Mouse (Mus musculus): ENCODE measurements around the gene Kdm7a. TPM values are rescaled to one million over a fixed set of nuclear protein-coding genes. Genes with fewer than 3 reads are reported as not detected.

Gene Kdm7a
- polyA plus RNA-seq, 2 experiments: 6.7 to 9.1 TPM

GRCm38 (mm10) chr6:39222487-39222886 is 15.9 kb upstream of the Kdm7a start:
- WGBS (ENCODE audit: insufficient replicate concordance): 50% methylated on average over 5 of the region's 5 CpGs
- no peaks in the 10 kb centered on the region for H3K36me3 ChIP-seq (replicated peaks; ENCODE audit: control insufficient read depth, insufficient read depth, low read depth)

GRCm38 (mm10) chr6:39217961-39218360 is 11.4 kb upstream of the Kdm7a start:
- Histone ChIP-seq H3K9ac (replicated peaks) (no peak overlapping the region), H3K9me3 (ENCODE audit: control insufficient read depth, low read length) (peaks cover 3% of the 10 kb centered on the region; the same call in 1 of the 2 replicates), H3K27me3 (ENCODE audit: control insufficient read depth, insufficient read depth, low read length) (no peaks in the 10 kb centered on the region; the same call in 1 of the 2 replicates), H3K36me3 (replicated peaks; ENCODE audit: control insufficient read depth, insufficient read depth, low read depth) (no peaks in the 10 kb centered on the region), H3K4me1 (replicated peaks; ENCODE audit: control insufficient read depth in 2 of 2, insufficient read depth in 2 of 2, low read length in 1 of 2) (no peaks in the 10 kb centered on the region), H3K27ac (no peak overlapping the region), H3K4me3 (ENCODE audit: insufficient read depth in 1 of 2, low read depth in 2 of 2, low read length in 2 of 2) (no peak overlapping the region), H3K4me2 (ENCODE audit: low read depth) (no peak overlapping the region)
- TF ChIP-seq CTCF (IDR thresholded peaks at IDR 0.05; ENCODE audit: low read depth) (no peak), EP300 (IDR thresholded peaks at IDR 0.05; ENCODE audit: low read depth) (no peak)
- no peak for DNase-seq (ENCODE audit: low read depth in 3 of 3, low spot score in 3 of 3)
- 62% methylated on average over 2 of the region's 2 CpGs for WGBS (ENCODE audit: insufficient replicate concordance)
- ATAC-seq (ENCODE audit: insufficient read depth): no peak

More at GRCm38 (mm10) chr6:39222487-39222886, 15.9 kb upstream of the Kdm7a start:
- no peaks in the 10 kb centered on the region for H3K4me1 ChIP-seq (replicated peaks; ENCODE audit: control insufficient read depth in 2 of 2, insufficient read depth in 2 of 2, low read length in 1 of 2)
- no peak overlapping the region for H3K9ac ChIP-seq (replicated peaks)
- H3K27ac ChIP-seq: no peak overlapping the region
- H3K9me3 ChIP-seq (ENCODE audit: control insufficient read depth, low read length): peaks cover under 1% of the 10 kb centered on the region; the same call in 1 of the 2 replicates
- no peak overlapping the region for H3K4me2 ChIP-seq (ENCODE audit: low read depth)
- no peaks in the 10 kb centered on the region for H3K27me3 ChIP-seq (ENCODE audit: control insufficient read depth, insufficient read depth, low read length)
- no peak for TF ChIP-seq EP300 (IDR thresholded peaks at IDR 0.05; ENCODE audit: low read depth)
- no peak for TF ChIP-seq CTCF (IDR thresholded peaks at IDR 0.05; ENCODE audit: low read depth)
- no peak overlapping the region for H3K4me3 ChIP-seq (ENCODE audit: insufficient read depth in 1 of 2, low read depth in 2 of 2, low read length in 2 of 2)
- DNase-seq (ENCODE audit: low read depth in 3 of 3, low spot score in 3 of 3) (no peak), ATAC-seq (ENCODE audit: insufficient read depth) (no peak)

DNA sequence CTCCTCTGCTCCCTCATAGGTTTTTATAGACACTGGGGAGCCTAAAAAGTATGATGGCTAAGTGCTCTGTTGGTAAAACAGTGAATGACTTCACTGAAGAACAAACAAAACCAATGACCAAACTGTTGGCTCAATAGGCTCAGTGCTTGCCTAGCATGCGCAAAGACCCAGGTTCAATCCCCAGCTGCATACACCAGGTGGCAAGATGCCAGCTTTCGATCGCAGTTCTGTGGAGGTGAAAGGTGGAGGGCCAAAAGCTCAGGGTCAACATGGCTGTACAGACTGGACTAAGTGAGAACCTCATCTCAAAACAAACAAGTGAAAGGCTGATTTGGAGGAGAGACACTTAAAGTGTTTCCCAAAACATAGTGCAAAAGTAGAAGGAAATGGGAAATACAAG is 10.5 kb upstream of the Kdm7a start:
- H3K9me3 ChIP-seq (ENCODE audit: control insufficient read depth, low read length): peaks cover 3% of the 10 kb centered on the region; the same call in 1 of the 2 replicates
- WGBS (ENCODE audit: insufficient replicate concordance): 75% methylated on average over 3 of the region's 3 CpGs
- no peak for TF ChIP-seq CTCF (IDR thresholded peaks at IDR 0.05; ENCODE audit: low read depth)
- TF ChIP-seq EP300 (IDR thresholded peaks at IDR 0.05; ENCODE audit: low read depth): no peak
- no peak for ATAC-seq (ENCODE audit: insufficient read depth)
- DNase-seq (ENCODE audit: low read depth in 3 of 3, low spot score in 3 of 3): no peak
- no peak overlapping the region for H3K4me2 ChIP-seq (ENCODE audit: low read depth)
- H3K4me1 ChIP-seq (replicated peaks; ENCODE audit: control insufficient read depth in 2 of 2, insufficient read depth in 2 of 2, low read length in 1 of 2): no peaks in the 10 kb centered on the region
- H3K27me3 ChIP-seq (ENCODE audit: control insufficient read depth, insufficient read depth, low read length): no peaks in the 10 kb centered on the region; the same call in 1 of the 2 replicates
- no peak overlapping the region for H3K9ac ChIP-seq (replicated peaks)
- H3K27ac ChIP-seq: no peak overlapping the region
- H3K4me3 ChIP-seq (ENCODE audit: insufficient read depth in 1 of 2, low read depth in 2 of 2, low read length in 2 of 2): no peak overlapping the region
- no peaks in the 10 kb centered on the region for H3K36me3 ChIP-seq (replicated peaks; ENCODE audit: control insufficient read depth, insufficient read depth, low read depth)

DNA sequence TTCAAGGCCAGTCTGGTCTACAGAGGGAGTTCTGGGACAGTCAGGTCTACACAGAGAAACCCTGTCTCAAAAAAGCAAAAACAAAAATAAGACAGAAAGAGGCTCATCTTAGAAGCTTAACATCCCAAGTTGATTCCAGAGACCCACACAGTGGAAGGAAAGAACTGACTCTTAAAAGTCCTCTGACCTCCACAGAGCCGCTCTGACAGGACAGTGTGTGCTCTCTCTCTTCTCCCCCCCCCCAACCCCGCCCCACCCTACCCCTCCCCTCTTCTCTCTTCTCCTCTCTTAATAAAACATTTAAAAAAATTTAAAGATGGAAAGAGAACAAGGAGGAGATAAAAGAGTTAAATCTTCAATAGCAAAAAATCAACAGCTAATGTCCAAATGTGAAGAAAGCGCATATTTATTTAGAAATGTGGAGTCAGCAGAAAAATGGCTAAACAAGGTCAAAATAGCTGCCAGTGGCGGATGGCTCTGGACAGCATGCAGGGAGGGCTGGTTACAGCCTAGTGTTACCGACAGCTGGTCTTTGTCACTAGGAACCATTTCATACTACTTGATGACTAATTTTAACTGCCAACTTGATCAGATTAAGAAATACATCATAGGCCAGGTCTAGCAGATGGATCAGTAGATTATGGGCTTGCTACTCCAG is 8.5 kb upstream of the Kdm7a start:
- DNase-seq (ENCODE audit: low read depth in 3 of 3, low spot score in 3 of 3) (no peak), ATAC-seq (ENCODE audit: insufficient read depth) (no peak)
- Histone ChIP-seq H3K27me3 (ENCODE audit: control insufficient read depth, insufficient read depth, low read length) (no peaks in the 10 kb centered on the region; the same call in 1 of the 2 replicates), H3K4me3 (ENCODE audit: insufficient read depth in 1 of 2, low read depth in 2 of 2, low read length in 2 of 2) (no peak overlapping the region), H3K4me2 (ENCODE audit: low read depth) (no peak overlapping the region), H3K27ac (no peak overlapping the region), H3K9ac (replicated peaks) (no peak overlapping the region), H3K36me3 (replicated peaks; ENCODE audit: control insufficient read depth, insufficient read depth, low read depth) (no peaks in the 10 kb centered on the region), H3K4me1 (replicated peaks; ENCODE audit: control insufficient read depth in 2 of 2, insufficient read depth in 2 of 2, low read length in 1 of 2) (no peaks in the 10 kb centered on the region), H3K9me3 (ENCODE audit: control insufficient read depth, low read length) (peaks cover 3% of the 10 kb centered on the region; the same call in 1 of the 2 replicates)
- TF ChIP-seq EP300 (IDR thresholded peaks at IDR 0.05; ENCODE audit: low read depth): no peak
- TF ChIP-seq CTCF (IDR thresholded peaks at IDR 0.05; ENCODE audit: low read depth): no peak
- 74% methylated on average over 5 of the region's 5 CpGs for WGBS (ENCODE audit: insufficient replicate concordance)

- ATAC-seq (ENCODE audit: insufficient read depth): no peak
- Histone ChIP-seq H3K4me2 (ENCODE audit: low read depth) (no peak overlapping the region), H3K4me1 (replicated peaks; ENCODE audit: control insufficient read depth in 2 of 2, insufficient read depth in 2 of 2, low read length in 1 of 2) (no peaks in the 10 kb centered on the region), H3K27ac (no peak overlapping the region), H3K27me3 (ENCODE audit: control insufficient read depth, insufficient read depth, low read length) (no peaks in the 10 kb centered on the region; the same call in 1 of the 2 replicates), H3K9me3 (ENCODE audit: control insufficient read depth, low read length) (no peaks in the 10 kb centered on the region), H3K9ac (replicated peaks) (no peak overlapping the region), H3K36me3 (replicated peaks; ENCODE audit: control insufficient read depth, insufficient read depth, low read depth) (no peaks in the 10 kb centered on the region), H3K4me3 (ENCODE audit: insufficient read depth in 1 of 2, low read depth in 2 of 2, low read length in 2 of 2) (no peak overlapping the region)
- TF ChIP-seq EP300 (IDR thresholded peaks at IDR 0.05; ENCODE audit: low read depth) (no peak), CTCF (IDR thresholded peaks at IDR 0.05; ENCODE audit: low read depth) (no peak)
- no peak for DNase-seq (ENCODE audit: low read depth in 3 of 3, low spot score in 3 of 3)
- 65% methylated on average over 4 of the region's 4 CpGs for WGBS (ENCODE audit: insufficient replicate concordance)
These were observed 3.1 kb upstream of the Kdm7a start for GRCm38 (mm10) chr6:39209677-39210076.

Measured in liver, embryonic 14.5 days (tissue).